Mouse (Mus musculus): Measurements from ENCODE around the gene Slx1b. TPM values are rescaled to one million over a fixed set of nuclear protein-coding genes. Genes with fewer than 3 reads are reported as not detected.
A peak's percentile ranks its signal among the peaks of the same experiment; 100 is the strongest.

The Slx1b gene
- total and polyA plus RNA-seq, 2 experiments from 2014 or later = 8.6 to 17.6 TPM

DNA sequence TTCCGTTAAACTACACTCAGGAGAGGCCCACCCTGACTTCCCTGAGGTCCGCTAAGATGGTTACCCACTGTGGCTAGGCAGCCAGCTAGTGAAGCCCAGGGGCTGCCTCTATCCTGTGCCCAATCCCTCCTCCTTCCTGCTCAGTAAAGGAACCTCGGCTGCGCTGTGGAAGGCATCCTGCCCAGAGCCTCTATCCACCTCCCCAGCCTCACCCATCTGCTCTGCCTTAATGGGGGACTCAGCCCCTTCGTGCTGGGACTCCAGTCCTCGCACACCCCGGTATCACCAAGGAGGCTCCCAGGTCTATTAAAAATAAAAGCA is 8.1 kb upstream of the Slx1b start:
- 13% methylated on average over 7 of the region's 7 CpGs for WGBS
- DNase-seq (ENCODE audit: low spot score) (no peak), ATAC-seq (peak; percentile 11; the same call in 1 of the 2 replicates)
- H3K4me2 ChIP-seq (ENCODE audit: low read depth, low read length) = peak overlapping the region; percentile 74
- H3K9me3 ChIP-seq (ENCODE audit: low read length) = no peaks in the 10 kb centered on the region
- TF ChIP-seq CTCF (IDR thresholded peaks at IDR 0.05; ENCODE audit: low read depth) = no peak
- peak overlapping the region; percentile 81 for H3K9ac ChIP-seq (replicated peaks; ENCODE audit: low read length)
- no peaks in the 10 kb centered on the region for H3K27me3 ChIP-seq (ENCODE audit: insufficient read depth, low read length)
- H3K4me3 ChIP-seq (ENCODE audit: low read length) = peak overlapping the region; percentile 72
- peak overlapping the region; percentile 91 for H3K27ac ChIP-seq
- H3K4me1 ChIP-seq (ENCODE audit: insufficient read depth, low read length) = peaks cover 19% of the 10 kb centered on the region
- H3K36me3 ChIP-seq (ENCODE audit: insufficient read depth, low read length) = peaks cover 10% of the 10 kb centered on the region; the same call in 1 of the 2 replicates

DNA sequence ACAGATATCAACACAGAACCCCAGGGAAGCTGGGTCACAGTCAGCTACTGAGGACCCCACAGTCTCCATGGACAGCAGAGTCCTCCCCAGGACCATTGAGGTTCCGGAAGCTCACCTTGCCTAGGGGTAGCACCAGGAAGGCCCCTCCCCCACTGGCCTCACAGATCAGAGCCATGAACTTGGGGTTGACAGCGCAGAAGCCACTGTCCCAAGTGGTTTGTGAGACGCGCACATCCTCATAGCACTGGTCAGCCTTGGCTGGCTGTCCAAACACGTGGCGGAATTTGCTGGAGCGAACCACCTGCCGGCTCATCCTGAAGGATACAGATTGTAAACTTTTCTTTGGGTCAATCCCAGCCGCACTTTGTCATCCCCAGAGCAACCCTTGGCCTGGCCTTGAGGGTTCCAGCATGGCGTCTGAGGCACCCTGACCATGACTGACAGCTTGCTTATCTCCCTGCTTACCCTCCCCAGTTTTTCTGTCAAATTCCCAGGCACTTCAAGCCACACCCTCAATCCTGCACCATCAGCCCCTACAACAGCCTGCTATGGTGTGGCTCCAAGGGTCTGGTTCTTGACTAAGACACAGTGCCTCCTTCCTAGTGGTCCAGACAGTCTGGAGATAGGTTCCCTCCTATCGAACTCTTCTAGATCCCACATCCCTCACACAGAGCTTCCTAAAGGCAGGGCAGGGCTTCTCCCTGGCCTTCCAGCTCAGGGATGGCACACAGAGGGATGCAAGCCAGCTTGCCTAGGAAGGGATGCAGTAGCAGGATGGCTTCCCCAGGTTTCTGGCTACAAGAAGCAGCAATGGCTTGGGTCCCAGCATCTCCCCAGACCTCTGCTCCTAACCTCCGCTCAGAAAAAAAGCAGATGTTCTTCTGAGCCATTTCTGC is 7.5 kb upstream of the Slx1b start:
- ATAC-seq (no peak), DNase-seq (ENCODE audit: low spot score) (peak; percentile 37)
- no peak for TF ChIP-seq CTCF (IDR thresholded peaks at IDR 0.05; ENCODE audit: low read depth)
- peaks cover 10% of the 10 kb centered on the region; the same call in 1 of the 2 replicates for H3K36me3 ChIP-seq (ENCODE audit: insufficient read depth, low read length)
- peak overlapping the region; percentile 91 for H3K27ac ChIP-seq
- H3K4me3 ChIP-seq (ENCODE audit: low read length) = peak overlapping the region; percentile 72
- H3K9ac ChIP-seq (replicated peaks; ENCODE audit: low read length) = peak overlapping the region; percentile 81
- 73% methylated on average over 12 of the region's 12 CpGs for WGBS
- peaks cover 19% of the 10 kb centered on the region for H3K4me1 ChIP-seq (ENCODE audit: insufficient read depth, low read length)
- no peaks in the 10 kb centered on the region for H3K9me3 ChIP-seq (ENCODE audit: low read length)
- H3K4me2 ChIP-seq (ENCODE audit: low read depth, low read length) = peak overlapping the region; percentile 74
- H3K27me3 ChIP-seq (ENCODE audit: insufficient read depth, low read length) = no peaks in the 10 kb centered on the region

- Histone ChIP-seq H3K27me3 (ENCODE audit: insufficient read depth, low read length) (no peaks in the 10 kb centered on the region), H3K9me3 (ENCODE audit: low read length) (no peaks in the 10 kb centered on the region), H3K4me2 (ENCODE audit: low read depth, low read length) (peak overlapping the region; percentile 74), H3K4me1 (ENCODE audit: insufficient read depth, low read length) (peaks cover 19% of the 10 kb centered on the region), H3K36me3 (ENCODE audit: insufficient read depth, low read length) (peaks cover 10% of the 10 kb centered on the region; the same call in 1 of the 2 replicates), H3K9ac (replicated peaks; ENCODE audit: low read length) (peak overlapping the region; percentile 81), H3K27ac (no peak overlapping the region), H3K4me3 (ENCODE audit: low read length) (peak overlapping the region; percentile 72; the same call in 1 of the 2 replicates)
- 79% methylated on average over 6 of the region's 6 CpGs for WGBS
- DNase-seq (ENCODE audit: low spot score) (no peak), ATAC-seq (no peak)
- TF ChIP-seq CTCF (IDR thresholded peaks at IDR 0.05; ENCODE audit: low read depth) = no peak
Measured at GRCm38 (mm10) chr7:126702358-126702757, 6.8 kb upstream of the Slx1b start.

- no peak for ATAC-seq
- no peak overlapping the region for H3K4me3 ChIP-seq (ENCODE audit: low read length)
- peaks cover 19% of the 10 kb centered on the region for H3K4me1 ChIP-seq (ENCODE audit: insufficient read depth, low read length)
- no peaks in the 10 kb centered on the region for H3K9me3 ChIP-seq (ENCODE audit: low read length)
- H3K27ac ChIP-seq = no peak overlapping the region
- H3K4me2 ChIP-seq (ENCODE audit: low read depth, low read length) = peak overlapping the region; percentile 33
- H3K36me3 ChIP-seq (ENCODE audit: insufficient read depth, low read length) = peaks cover 10% of the 10 kb centered on the region; the same call in 1 of the 2 replicates
- WGBS = 56% methylated on average over 24 of the region's 24 CpGs
- H3K9ac ChIP-seq (replicated peaks; ENCODE audit: low read length) = peak overlapping the region; percentile 81
- H3K27me3 ChIP-seq (ENCODE audit: insufficient read depth, low read length) = no peaks in the 10 kb centered on the region
- no peak for TF ChIP-seq CTCF (IDR thresholded peaks at IDR 0.05; ENCODE audit: low read depth)
- no peak for DNase-seq (ENCODE audit: low spot score)
Measured at GRCm38 (mm10) chr7:126701559-126702357, 6.2 kb upstream of the Slx1b start.

DNA sequence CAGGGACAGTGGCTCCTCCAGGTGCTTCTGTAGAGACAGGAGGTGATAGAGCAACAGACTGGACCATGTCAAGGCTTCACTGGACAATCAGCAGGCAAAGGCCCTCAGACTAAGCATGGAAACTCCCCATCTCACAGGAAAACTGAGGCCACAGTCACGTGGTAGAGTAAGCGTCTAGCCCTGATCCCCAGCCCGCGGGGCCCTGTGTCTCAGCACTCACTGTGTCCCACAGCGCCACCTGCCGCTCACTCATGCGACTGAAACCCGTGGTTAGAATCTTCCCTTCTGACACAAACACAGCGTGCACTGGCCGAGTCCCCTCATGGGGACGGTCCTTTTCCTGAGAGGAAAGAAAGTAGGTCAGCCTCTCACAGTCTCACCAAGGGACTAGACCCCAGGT is 5.5 kb upstream of the Slx1b start:
- Histone ChIP-seq H3K4me3 (ENCODE audit: low read length) (no peak overlapping the region), H3K9ac (replicated peaks; ENCODE audit: low read length) (peak overlapping the region; percentile 81), H3K27ac (no peak overlapping the region), H3K27me3 (ENCODE audit: insufficient read depth, low read length) (no peaks in the 10 kb centered on the region), H3K36me3 (ENCODE audit: insufficient read depth, low read length) (peaks cover 10% of the 10 kb centered on the region; the same call in 1 of the 2 replicates), H3K4me1 (ENCODE audit: insufficient read depth, low read length) (peaks cover 19% of the 10 kb centered on the region), H3K9me3 (ENCODE audit: low read length) (no peaks in the 10 kb centered on the region), H3K4me2 (ENCODE audit: low read depth, low read length) (peak overlapping the region; percentile 33)
- TF ChIP-seq CTCF (IDR thresholded peaks at IDR 0.05; ENCODE audit: low read depth) = peak; percentile 89
- DNase-seq (ENCODE audit: low spot score) = peak; percentile 94
- 0% methylated on average over 11 of the region's 11 CpGs for WGBS
- ATAC-seq = peak; percentile 58

DNA sequence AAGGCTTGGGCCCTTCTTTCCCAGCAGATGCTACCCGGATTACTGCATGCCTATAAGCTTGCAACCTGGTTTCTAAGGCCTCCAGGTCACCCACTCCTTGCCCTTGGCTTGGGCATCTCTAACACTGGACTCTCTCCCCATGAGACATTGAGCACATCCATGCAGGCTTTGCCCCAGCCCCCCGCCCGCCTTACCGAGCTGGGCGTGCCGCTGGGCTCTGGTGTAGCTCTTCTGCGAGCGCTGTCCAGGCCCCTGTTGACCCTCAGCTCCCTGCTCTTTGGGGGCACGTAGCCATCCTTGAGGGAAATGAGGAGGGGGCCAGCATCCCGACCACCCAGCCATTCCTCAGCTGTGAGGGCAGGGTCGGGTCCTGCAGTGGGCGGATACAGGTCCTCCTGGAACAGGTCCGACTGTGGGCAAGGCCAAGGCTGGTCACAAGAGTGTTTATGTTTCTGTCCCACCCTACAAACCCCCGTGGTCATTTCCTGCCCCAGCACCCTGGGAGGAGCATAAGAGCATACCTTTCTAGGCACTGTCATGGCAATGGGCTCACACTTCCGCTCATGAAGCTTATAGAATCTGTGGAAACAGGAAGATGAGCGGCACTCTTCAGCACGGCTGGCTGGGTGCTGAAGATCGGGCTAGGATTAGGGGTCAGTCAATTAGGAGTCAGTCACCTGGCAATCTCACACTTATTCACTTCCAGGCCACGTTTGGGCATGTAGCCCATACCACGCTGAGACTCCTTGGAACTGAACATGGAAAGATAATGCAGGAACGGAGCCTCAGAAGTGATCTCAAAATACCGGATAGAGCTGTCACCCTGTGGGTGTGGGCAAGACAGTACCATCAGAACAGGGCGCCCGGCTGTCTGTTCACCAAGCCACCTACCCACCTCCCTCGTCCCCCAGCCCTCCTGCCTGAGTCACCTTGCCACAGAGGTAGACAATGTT is 4.8 kb upstream of the Slx1b start:
- no peak overlapping the region for H3K27ac ChIP-seq
- no peaks in the 10 kb centered on the region for H3K27me3 ChIP-seq (ENCODE audit: insufficient read depth, low read length)
- peak overlapping the region; percentile 81; the same call in 1 of the 2 replicates for H3K9ac ChIP-seq (replicated peaks; ENCODE audit: low read length)
- no peak overlapping the region for H3K4me2 ChIP-seq (ENCODE audit: low read depth, low read length)
- no peak for ATAC-seq
- no peak for DNase-seq (ENCODE audit: low spot score)
- peaks cover 10% of the 10 kb centered on the region; the same call in 1 of the 2 replicates for H3K36me3 ChIP-seq (ENCODE audit: insufficient read depth, low read length)
- H3K9me3 ChIP-seq (ENCODE audit: low read length) = no peaks in the 10 kb centered on the region
- peaks cover 19% of the 10 kb centered on the region for H3K4me1 ChIP-seq (ENCODE audit: insufficient read depth, low read length)
- no peak for TF ChIP-seq CTCF (IDR thresholded peaks at IDR 0.05; ENCODE audit: low read depth)
- 80% methylated on average over 25 of the region's 25 CpGs for WGBS
- H3K4me3 ChIP-seq (ENCODE audit: low read length) = no peak overlapping the region
